Mouse (Mus musculus): ENCODE measurements around the gene Slc17a8. TPM values are rescaled to one million over a fixed set of nuclear protein-coding genes. Genes with fewer than 3 reads are reported as not detected.
"Not testable (repeated sequence)": the region's sequence is repeated elsewhere in the genome, so short reads cannot be mapped to it uniquely, and the experiment has no call there.

The Slc17a8 gene
- polyA plus RNA-seq, 1 experiment from 2014 or later, result 0.09 TPM

- Histone ChIP-seq H3K27ac (replicated peaks) (no peak overlapping the region), H3K4me3 (no peak overlapping the region), H3K4me2 (no peak overlapping the region), H3K36me3 (no peaks in the 10 kb centered on the region), H3K4me1 (peaks cover 7% of the 10 kb centered on the region), H3K9ac (no peak overlapping the region), H3K27me3 (replicated peaks) (no peaks in the 10 kb centered on the region), H3K9me3 (no peaks in the 10 kb centered on the region)
- ATAC-seq (ENCODE audit: extremely low read depth, insufficient number of reproducible peaks, low FRiP score, low TSS enrichment), result no peak
- WGBS, result 86% methylated on average over 1 of the region's 1 CpGs
Measured at GRCm38 (mm10) chr10:89589877-89590276, 31.2 kb downstream of the Slc17a8 start.

- 88% methylated on average over 1 of the region's 1 CpGs for WGBS
- Histone ChIP-seq H3K9me3 (no peaks in the 10 kb centered on the region), H3K9ac (no peak overlapping the region), H3K4me2 (no peak overlapping the region), H3K27me3 (replicated peaks) (no peaks in the 10 kb centered on the region), H3K36me3 (no peaks in the 10 kb centered on the region), H3K27ac (replicated peaks) (no peak overlapping the region), H3K4me3 (no peak overlapping the region), H3K4me1 (no peaks in the 10 kb centered on the region)
- no peak for ATAC-seq (ENCODE audit: extremely low read depth, insufficient number of reproducible peaks, low FRiP score, low TSS enrichment)
Measured at GRCm38 (mm10) chr10:89588708-89589107, 32.3 kb downstream of the Slc17a8 start.

- no peak overlapping the region for H3K4me2 ChIP-seq
- no peak overlapping the region for H3K4me3 ChIP-seq
- H3K9ac ChIP-seq, result no peak overlapping the region
- H3K27ac ChIP-seq (replicated peaks), result no peak overlapping the region
- 89% methylated on average over 4 of the region's 4 CpGs for WGBS
- H3K36me3 ChIP-seq, result no peaks in the 10 kb centered on the region
- H3K27me3 ChIP-seq (replicated peaks), result no peaks in the 10 kb centered on the region
- no peaks in the 10 kb centered on the region for H3K4me1 ChIP-seq
- no peaks in the 10 kb centered on the region for H3K9me3 ChIP-seq
- ATAC-seq (ENCODE audit: extremely low read depth, insufficient number of reproducible peaks, low FRiP score, low TSS enrichment), result no peak
Measured at GRCm38 (mm10) chr10:89584709-89585108, 36.3 kb downstream of the Slc17a8 start.

GRCm38 (mm10) chr10:89578801-89579200 lies 42.3 kb downstream of the Slc17a8 start:
- H3K4me2 ChIP-seq, result no peak overlapping the region
- no peak overlapping the region for H3K27ac ChIP-seq (replicated peaks)
- no peaks in the 10 kb centered on the region for H3K36me3 ChIP-seq
- H3K4me1 ChIP-seq, result no peaks in the 10 kb centered on the region
- no peaks in the 10 kb centered on the region for H3K9me3 ChIP-seq
- ATAC-seq (ENCODE audit: extremely low read depth, insufficient number of reproducible peaks, low FRiP score, low TSS enrichment), result no peak
- WGBS, result 80% methylated on average over 4 of the region's 4 CpGs
- H3K9ac ChIP-seq, result no peak overlapping the region
- no peak overlapping the region for H3K4me3 ChIP-seq
- H3K27me3 ChIP-seq (replicated peaks), result no peaks in the 10 kb centered on the region

- ATAC-seq (ENCODE audit: extremely low read depth, insufficient number of reproducible peaks, low FRiP score, low TSS enrichment), result no peak
- Histone ChIP-seq H3K9ac (no peak overlapping the region), H3K9me3 (no peaks in the 10 kb centered on the region), H3K36me3 (no peaks in the 10 kb centered on the region), H3K4me2 (no peak overlapping the region), H3K4me3 (no peak overlapping the region), H3K4me1 (no peaks in the 10 kb centered on the region), H3K27ac (replicated peaks) (no peak overlapping the region), H3K27me3 (replicated peaks) (no peaks in the 10 kb centered on the region)
- 76% methylated on average over 3 of the region's 3 CpGs for WGBS
Measured at GRCm38 (mm10) chr10:89577666-89578065, 43.4 kb downstream of the Slc17a8 start.

- H3K4me3 ChIP-seq, result no peak overlapping the region
- no peak overlapping the region for H3K27ac ChIP-seq (replicated peaks)
- no peaks in the 10 kb centered on the region for H3K36me3 ChIP-seq
- no peak for ATAC-seq (ENCODE audit: extremely low read depth, insufficient number of reproducible peaks, low FRiP score, low TSS enrichment)
- peaks cover 3% of the 10 kb centered on the region; the same call in 1 of the 2 replicates for H3K9me3 ChIP-seq
- no peak overlapping the region for H3K9ac ChIP-seq
- WGBS, result 49% methylated on average over 3 of the region's 3 CpGs
- no peak overlapping the region for H3K4me2 ChIP-seq
- H3K4me1 ChIP-seq, result no peaks in the 10 kb centered on the region
- H3K27me3 ChIP-seq (replicated peaks), result no peaks in the 10 kb centered on the region
Measured at GRCm38 (mm10) chr10:89573421-89573820, 47.6 kb downstream of the Slc17a8 start.

- H3K27me3 ChIP-seq (replicated peaks), result no peaks in the 10 kb centered on the region
- H3K4me3 ChIP-seq, result no peak overlapping the region
- no peak overlapping the region for H3K9ac ChIP-seq
- no peaks in the 10 kb centered on the region for H3K4me1 ChIP-seq
- H3K36me3 ChIP-seq, result no peaks in the 10 kb centered on the region
- H3K4me2 ChIP-seq, result no peak overlapping the region
- ATAC-seq (ENCODE audit: extremely low read depth, insufficient number of reproducible peaks, low FRiP score, low TSS enrichment), result no peak
- 70% methylated on average over 6 of the region's 6 CpGs for WGBS
- H3K9me3 ChIP-seq, result peaks cover 3% of the 10 kb centered on the region; the same call in 1 of the 2 replicates
- H3K27ac ChIP-seq (replicated peaks), result no peak overlapping the region
Measured at GRCm38 (mm10) chr10:89572946-89573345, 48.1 kb downstream of the Slc17a8 start.

GRCm38 (mm10) chr10:89567391-89567790 lies 53.7 kb downstream of the Slc17a8 start:
- Histone ChIP-seq H3K4me3 (no peak overlapping the region), H3K27ac (replicated peaks) (no peak overlapping the region), H3K27me3 (replicated peaks) (no peaks in the 10 kb centered on the region), H3K36me3 (no peaks in the 10 kb centered on the region), H3K4me2 (no peak overlapping the region), H3K9ac (no peak overlapping the region), H3K9me3 (peaks cover 3% of the 10 kb centered on the region; the same call in 1 of the 2 replicates), H3K4me1 (no peaks in the 10 kb centered on the region)
- no peak for ATAC-seq (ENCODE audit: extremely low read depth, insufficient number of reproducible peaks, low FRiP score, low TSS enrichment)
- 71% methylated on average over 2 of the region's 2 CpGs for WGBS

GRCm38 (mm10) chr10:89565301-89566022 lies 55.6 kb downstream of the Slc17a8 start:
- Histone ChIP-seq H3K36me3 (no peaks in the 10 kb centered on the region), H3K9ac (no peak overlapping the region), H3K4me1 (no peaks in the 10 kb centered on the region), H3K27ac (replicated peaks) (no peak overlapping the region), H3K4me2 (no peak overlapping the region), H3K27me3 (replicated peaks) (no peaks in the 10 kb centered on the region), H3K4me3 (no peak overlapping the region), H3K9me3 (peaks cover 3% of the 10 kb centered on the region; the same call in 1 of the 2 replicates)
- no peak for ATAC-seq (ENCODE audit: extremely low read depth, insufficient number of reproducible peaks, low FRiP score, low TSS enrichment)
- WGBS, result 81% methylated on average over 9 of the region's 9 CpGs

GRCm38 (mm10) chr10:89562113-89562512 lies 58.9 kb downstream of the Slc17a8 start:
- 82% methylated on average over 6 of the region's 6 CpGs for WGBS

GRCm38 (mm10) chr10:89559351-89559750 lies 61.7 kb downstream of the Slc17a8 start:
- no peak for ATAC-seq (ENCODE audit: extremely low read depth, insufficient number of reproducible peaks, low FRiP score, low TSS enrichment)
- 57% methylated on average over 3 of the region's 3 CpGs for WGBS
- H3K27me3 ChIP-seq (replicated peaks), result no peaks in the 10 kb centered on the region

More at GRCm38 (mm10) chr10:89562113-89562512, 58.9 kb downstream of the Slc17a8 start:
- Histone ChIP-seq H3K4me2 (no peak overlapping the region), H3K4me1 (0 out of 2 replicates have a peak, but pooled peaks cover 5% of the 10 kb centered on the region), H3K27me3 (replicated peaks) (no peaks in the 10 kb centered on the region), H3K9me3 (no peaks in the 10 kb centered on the region), H3K9ac (no peak overlapping the region), H3K36me3 (no peaks in the 10 kb centered on the region), H3K27ac (replicated peaks) (no peak overlapping the region), H3K4me3 (no peak overlapping the region)
- no peak for ATAC-seq (ENCODE audit: extremely low read depth, insufficient number of reproducible peaks, low FRiP score, low TSS enrichment)

GRCm38 (mm10) chr10:89554885-89555284 lies 66.2 kb downstream of the Slc17a8 start:
- 75% methylated on average over 13 of the region's 13 CpGs for WGBS
- H3K4me3 ChIP-seq; H3K9ac ChIP-seq; H3K27ac ChIP-seq (replicated peaks); H3K4me1 ChIP-seq; H3K36me3 ChIP-seq; H3K9me3 ChIP-seq; ATAC-seq (ENCODE audit: extremely low read depth, insufficient number of reproducible peaks, low FRiP score, low TSS enrichment); H3K4me2 ChIP-seq; H3K27me3 ChIP-seq (replicated peaks): not testable (repeated sequence)

More at GRCm38 (mm10) chr10:89559351-89559750, 61.7 kb downstream of the Slc17a8 start:
- H3K9me3 ChIP-seq, result no peaks in the 10 kb centered on the region
- H3K4me1 ChIP-seq, result 0 out of 2 replicates have a peak, but pooled peaks cover 5% of the 10 kb centered on the region
- no peak overlapping the region for H3K4me2 ChIP-seq
- no peaks in the 10 kb centered on the region for H3K36me3 ChIP-seq
- no peak overlapping the region for H3K9ac ChIP-seq
- H3K27ac ChIP-seq (replicated peaks), result no peak overlapping the region
- H3K4me3 ChIP-seq, result no peak overlapping the region
